Mouse (Mus musculus) liver, embryonic 12.5 days (tissue): ENCODE measurements around the gene Os9. TPM values are rescaled to one million over a fixed set of nuclear protein-coding genes. Genes with fewer than 3 reads are reported as not detected.
"Not testable (repeated sequence)": the region's sequence is repeated elsewhere in the genome, so short reads cannot be mapped to it uniquely, and the experiment has no call there.

Experiments used
- ATAC-seq: fragments of 200-750 bp; cut with Nextera tagmentation; 2 replicates; pipeline ENCODE4 v1.8.0; 2017; ENCODE audit warnings: moderate number of reproducible peaks, mild to moderate bottlenecking, moderate library complexity
- H3K27ac ChIP-seq: fragments of 300-500 bp; sonication (generic); 2 replicates; pipeline ENCODE4 v1.5.1; 2016; ENCODE audit warnings: mild to moderate bottlenecking
- H3K27me3 ChIP-seq: fragments of 300-500 bp; sonication (generic); replicated peaks from 2 replicates; pipeline ENCODE4 v1.6.1; 2016; ENCODE audit warnings: mild to moderate bottlenecking, moderate library complexity
- H3K36me3 ChIP-seq: fragments of 300-500 bp; sonication (generic); 2 replicates; pipeline ENCODE4 v1.6.1; 2016; ENCODE audit warnings: mild to moderate bottlenecking, moderate library complexity
- H3K4me1 ChIP-seq: fragments of 300-500 bp; sonication (generic); 2 replicates; pipeline ENCODE4 v1.6.1; 2016
- H3K4me2 ChIP-seq: fragments of 300-500 bp; sonication (generic); 2 replicates; pipeline ENCODE4 v1.6.1; 2016; ENCODE audit warnings: mild to moderate bottlenecking, moderate library complexity
- H3K4me3 ChIP-seq: fragments of 300-500 bp; sonication (generic); 2 replicates; pipeline ENCODE4 v1.5.1; 2016; ENCODE audit warnings: mild to moderate bottlenecking, moderate library complexity
- H3K9ac ChIP-seq: fragments of 300-500 bp; sonication (generic); 2 replicates; pipeline ENCODE4 v1.6.1; 2016; ENCODE audit warnings: mild to moderate bottlenecking, moderate library complexity
- H3K9me3 ChIP-seq: fragments of 300-500 bp; sonication (generic); replicated peaks from 2 replicates; pipeline ENCODE4 v1.6.1; 2016; ENCODE audit warnings: mild to moderate bottlenecking, moderate library complexity
- WGBS: fragments of 180-500 bp; shearing (Covaris S2); methylation state at CpG from one replicate; pipeline ENCODE4 v1.1.7; 2016; ENCODE audit not compliant: insufficient replicate concordance; 5-methylcytosine and 5-hydroxymethylcytosine counted together
- polyA plus RNA-seq: library from polyadenylated mRNA; unstranded; fragments of >200 nt; fragmentation: Nextera tagmentation; extraction: Ambion mirVana; gene quantifications from 2 replicates; pipeline ENCODE4 v1.2.1, GENCODE M21; 2016

Gene Os9
- 49.5 and 51.4 TPM in 2 replicates for polyA plus RNA-seq

DNA sequence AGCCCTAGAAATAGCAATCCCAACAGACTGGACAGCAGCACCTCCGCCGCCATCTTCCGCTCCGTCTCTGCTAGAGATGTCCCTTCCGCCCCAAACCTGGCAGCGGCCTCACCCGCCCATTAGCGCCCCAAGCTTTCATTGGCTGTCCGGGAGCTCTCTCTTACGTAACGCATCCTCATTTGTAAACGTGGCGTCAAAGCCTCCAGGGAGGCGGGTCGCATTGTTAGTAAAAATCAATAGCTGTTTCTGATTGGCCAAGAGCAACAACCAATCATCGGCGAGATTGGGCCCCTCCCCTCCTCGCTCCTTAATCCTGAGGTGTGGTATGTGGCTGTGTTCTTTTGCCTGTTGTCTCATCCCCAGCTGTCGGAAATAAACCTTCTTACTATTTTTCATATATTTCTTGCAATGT, at the start of gene Os9:
Gene Os9 (minus strand): TSS at position 66 of the 412 bp plus-strand sequence.
- Histone ChIP-seq H3K27me3 (no peaks in the 10 kb centered on the region), H3K36me3 (peaks cover 38% of the 10 kb centered on the region), H3K4me2 (peak within 1 kb of the TSS; percentile 89), H3K4me1 (peaks cover 52% of the 10 kb centered on the region), H3K9me3 (no peaks in the 10 kb centered on the region), H3K9ac (peak within 1 kb of the TSS; percentile 88), H3K27ac (peak within 1 kb of the TSS; percentile 89), H3K4me3 (peak within 1 kb of the TSS; percentile 93)
- WGBS: 0% methylated on average over 19 of the region's 19 CpGs
- ATAC-seq: peak; percentile 95

GRCm38 (mm10) chr10:127170002-127170401, 49.1 kb upstream of the Os9 start:
- peak overlapping the region; percentile 86 for H3K4me2 ChIP-seq
- peak overlapping the region; percentile 54 for H3K4me3 ChIP-seq
- no peaks in the 10 kb centered on the region; the same call in 1 of the 2 replicates for H3K36me3 ChIP-seq
- no peak for ATAC-seq
- no peak overlapping the region for H3K9ac ChIP-seq
- H3K4me1 ChIP-seq: peaks cover 51% of the 10 kb centered on the region
- WGBS: 5% methylated on average over 22 of the region's 22 CpGs
- H3K27ac ChIP-seq: no peak overlapping the region
- peaks cover 81% of the 10 kb centered on the region for H3K27me3 ChIP-seq
- no peaks in the 10 kb centered on the region for H3K9me3 ChIP-seq

DNA sequence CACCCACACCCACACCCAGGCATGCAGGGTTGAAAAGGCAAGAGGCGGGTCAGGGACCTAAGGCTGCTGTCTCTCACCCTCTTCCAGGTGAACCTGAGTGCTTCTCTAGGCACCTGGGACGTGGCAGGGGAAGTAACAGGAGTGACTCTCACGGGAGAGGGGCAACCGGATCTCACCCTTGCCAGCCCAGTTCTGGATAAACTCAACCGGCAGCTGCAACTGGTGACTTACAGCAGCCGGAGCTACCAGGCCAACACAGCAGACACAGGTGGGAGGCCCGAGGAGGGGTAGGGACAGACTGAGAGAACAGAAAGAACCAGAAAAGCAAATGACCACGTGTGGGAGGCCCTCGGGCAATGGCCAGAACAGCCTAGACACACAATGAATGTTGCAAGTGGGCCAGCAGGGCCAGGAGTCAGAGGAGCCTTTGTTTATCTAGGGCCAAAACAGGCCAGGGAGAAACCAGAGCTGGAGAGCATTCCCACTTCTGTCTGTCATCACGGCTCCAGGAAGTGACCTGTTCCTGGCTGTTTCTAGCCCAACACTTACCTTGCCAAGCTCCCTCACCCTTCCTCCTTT, 46.8 kb upstream of the Os9 start:
- WGBS: 54% methylated on average over 10 of the region's 10 CpGs
- no peak overlapping the region for H3K27ac ChIP-seq
- no peak overlapping the region for H3K4me3 ChIP-seq
- H3K9me3 ChIP-seq: no peaks in the 10 kb centered on the region
- ATAC-seq: no peak
- no peak overlapping the region for H3K9ac ChIP-seq
- H3K4me2 ChIP-seq: peak overlapping the region; percentile 100; the same call in 1 of the 2 replicates
- H3K4me1 ChIP-seq: peaks cover 60% of the 10 kb centered on the region
- H3K27me3 ChIP-seq: peaks cover 88% of the 10 kb centered on the region
- H3K36me3 ChIP-seq: no peaks in the 10 kb centered on the region; the same call in 1 of the 2 replicates

- Histone ChIP-seq H3K36me3 (no peaks in the 10 kb centered on the region; the same call in 1 of the 2 replicates), H3K4me1 (peaks cover 60% of the 10 kb centered on the region), H3K4me3 (peak overlapping the region; percentile 66), H3K4me2 (peak overlapping the region; percentile 100), H3K9me3 (no peaks in the 10 kb centered on the region), H3K27me3 (peaks cover 91% of the 10 kb centered on the region), H3K27ac (no peak overlapping the region), H3K9ac (no peak overlapping the region)
- 16% methylated on average over 15 of the region's 15 CpGs for WGBS
- no peak for ATAC-seq
Measured at GRCm38 (mm10) chr10:127166771-127167613, 46.1 kb upstream of the Os9 start.

DNA sequence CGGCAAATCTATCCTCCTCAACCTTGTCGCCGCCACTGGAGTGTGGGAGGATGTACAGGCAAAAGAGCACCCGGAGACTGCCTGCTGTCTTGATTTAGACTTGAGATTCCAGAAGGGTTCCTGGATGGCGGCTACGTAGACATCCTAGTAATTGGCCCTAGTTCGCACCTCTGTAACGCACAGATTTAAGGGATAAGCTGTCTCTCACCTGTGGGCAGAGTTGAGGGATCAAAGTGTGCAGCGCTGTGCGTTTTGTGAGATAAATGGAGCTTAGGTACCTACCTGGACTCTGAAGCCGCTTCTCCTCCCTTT, 45.4 kb upstream of the Os9 start:
- ATAC-seq: no peak
- H3K36me3 ChIP-seq: no peaks in the 10 kb centered on the region
- H3K4me3 ChIP-seq: peak overlapping the region; percentile 66
- H3K27ac ChIP-seq: peak overlapping the region; percentile 73; the same call in 1 of the 2 replicates
- peaks cover 60% of the 10 kb centered on the region for H3K4me1 ChIP-seq
- H3K9ac ChIP-seq: peak overlapping the region; percentile 82
- H3K9me3 ChIP-seq: no peaks in the 10 kb centered on the region
- 5% methylated on average over 11 of the region's 11 CpGs for WGBS
- peak overlapping the region; percentile 100 for H3K4me2 ChIP-seq
- peaks cover 84% of the 10 kb centered on the region for H3K27me3 ChIP-seq

GRCm38 (mm10) chr10:127165654-127166403, 44.9 kb upstream of the Os9 start:
- Histone ChIP-seq H3K27ac (peak overlapping the region; percentile 73), H3K9ac (peak overlapping the region; percentile 82), H3K27me3 (peaks cover 81% of the 10 kb centered on the region), H3K36me3 (no peaks in the 10 kb centered on the region), H3K4me2 (peak overlapping the region; percentile 100), H3K4me1 (peaks cover 55% of the 10 kb centered on the region), H3K9me3 (no peaks in the 10 kb centered on the region), H3K4me3 (peak overlapping the region; percentile 66)
- peak; percentile 69 for ATAC-seq
- WGBS: under 1% methylated on average over 53 of the region's 56 CpGs

DNA sequence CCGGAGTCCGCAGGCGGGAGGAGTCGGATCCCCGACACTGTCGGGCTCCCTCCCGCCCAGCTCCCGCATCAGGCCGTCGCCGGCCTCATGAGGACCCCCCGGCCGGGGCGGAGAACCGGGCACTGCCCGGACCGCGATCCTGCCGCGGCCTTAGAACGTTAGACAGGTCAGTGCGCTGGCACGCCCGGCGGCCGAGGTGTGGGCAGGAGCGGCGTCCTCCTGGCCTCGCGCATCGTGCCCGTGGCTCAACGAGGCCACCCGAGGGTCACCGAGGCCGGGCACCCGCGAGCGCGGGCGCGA, 44.4 kb upstream of the Os9 start:
- Histone ChIP-seq H3K4me2 (peak overlapping the region; percentile 100), H3K9me3 (no peaks in the 10 kb centered on the region), H3K27me3 (peaks cover 76% of the 10 kb centered on the region), H3K9ac (peak overlapping the region; percentile 82), H3K27ac (peak overlapping the region; percentile 73), H3K4me3 (peak overlapping the region; percentile 66), H3K4me1 (peaks cover 50% of the 10 kb centered on the region), H3K36me3 (no peaks in the 10 kb centered on the region)
- WGBS: under 1% methylated on average over 42 of the region's 42 CpGs
- peak; percentile 43 for ATAC-seq

DNA sequence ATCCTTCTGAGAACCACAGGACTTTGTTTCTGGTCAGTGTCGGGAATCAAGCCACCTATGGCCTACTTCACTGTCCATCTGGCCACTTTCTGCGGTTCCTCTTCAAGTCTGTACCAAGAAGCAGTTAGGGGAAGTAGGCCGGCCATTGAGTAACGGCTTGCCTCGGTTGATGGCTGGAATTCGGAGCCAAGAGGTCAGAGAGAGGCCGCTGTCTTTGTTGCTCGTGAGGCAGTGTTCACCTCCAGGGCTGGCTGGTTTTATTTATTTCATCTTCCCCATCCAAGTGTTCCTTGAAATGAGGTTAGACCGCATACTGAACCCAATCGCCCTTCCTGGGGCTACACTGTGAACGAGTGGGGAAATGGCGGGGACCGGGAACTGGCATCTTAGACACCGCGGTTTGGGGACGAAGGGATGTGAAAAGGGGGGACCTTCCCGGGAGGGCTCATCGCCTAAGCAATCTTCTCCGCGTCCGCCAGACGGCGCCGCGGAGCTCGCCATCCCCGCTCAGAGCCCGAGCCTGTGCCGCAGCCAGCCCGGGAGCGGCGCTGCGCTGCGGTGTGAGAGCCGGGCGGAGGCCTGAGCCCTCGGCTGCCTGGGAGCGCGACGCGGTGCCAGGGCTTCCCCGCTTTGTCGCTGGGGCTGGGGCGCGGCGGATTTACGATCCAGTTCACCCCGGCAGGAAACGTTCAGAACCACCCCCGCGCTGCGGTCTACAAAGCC, 43.9 kb upstream of the Os9 start, which contains the start of gene B4galnt1:
Gene B4galnt1 (plus strand): TSS at position 595 of the 723 bp plus-strand sequence.
- Histone ChIP-seq H3K4me2 (peak within 1 kb of the TSS; percentile 100), H3K27ac (peak within 1 kb of the TSS; percentile 73), H3K9me3 (no peaks in the 10 kb centered on the region), H3K4me3 (peak within 1 kb of the TSS; percentile 66), H3K27me3 (peaks cover 71% of the 10 kb centered on the region), H3K4me1 (peaks cover 45% of the 10 kb centered on the region), H3K9ac (peak within 1 kb of the TSS; percentile 82), H3K36me3 (no peaks in the 10 kb centered on the region)
- peak; percentile 82 for ATAC-seq
- 2% methylated on average over 52 of the region's 52 CpGs for WGBS

DNA sequence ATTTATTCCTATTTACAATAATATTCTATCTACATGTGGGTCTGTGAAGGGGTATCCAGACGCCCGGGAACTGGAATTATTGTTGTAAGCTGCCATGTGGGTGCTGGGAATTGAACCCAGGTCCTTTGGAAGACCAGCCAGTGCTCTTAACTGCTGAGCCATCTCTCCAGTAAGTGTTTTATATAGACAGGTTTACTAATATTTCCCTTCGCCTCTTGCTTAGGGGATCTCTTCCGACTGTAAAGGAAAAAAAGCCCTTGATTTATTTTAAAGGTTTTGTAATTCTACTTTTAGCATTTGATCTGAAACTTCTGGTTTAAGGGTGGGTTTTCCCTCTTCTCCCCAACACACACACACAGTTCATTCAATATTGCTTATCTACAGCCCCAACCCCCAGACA, 43.3 kb upstream of the Os9 start:
- no peak overlapping the region for H3K27ac ChIP-seq
- ATAC-seq: no peak
- WGBS: 84% methylated on average over 4 of the region's 4 CpGs
- H3K27me3 ChIP-seq: peaks cover 65% of the 10 kb centered on the region
- H3K9ac ChIP-seq: 0 out of 2 replicates have a peak overlapping the region, but pooled peaks have one; percentile 82
- no peaks in the 10 kb centered on the region for H3K9me3 ChIP-seq
- no peaks in the 10 kb centered on the region for H3K36me3 ChIP-seq
- peaks cover 39% of the 10 kb centered on the region for H3K4me1 ChIP-seq
- no peak overlapping the region for H3K4me3 ChIP-seq
- peak overlapping the region; percentile 100 for H3K4me2 ChIP-seq

- not testable (repeated sequence) for H3K36me3 ChIP-seq, ATAC-seq, H3K4me3 ChIP-seq, H3K9ac ChIP-seq, H3K4me2 ChIP-seq, H3K9me3 ChIP-seq, H3K27ac ChIP-seq
- H3K27me3 ChIP-seq: peaks cover 53% of the 10 kb centered on the region
- WGBS: 30% methylated on average over 7 of the region's 7 CpGs
- H3K4me1 ChIP-seq: peaks cover 43% of the 10 kb centered on the region
Measured at GRCm38 (mm10) chr10:127162771-127163261, 41.9 kb upstream of the Os9 start.

DNA sequence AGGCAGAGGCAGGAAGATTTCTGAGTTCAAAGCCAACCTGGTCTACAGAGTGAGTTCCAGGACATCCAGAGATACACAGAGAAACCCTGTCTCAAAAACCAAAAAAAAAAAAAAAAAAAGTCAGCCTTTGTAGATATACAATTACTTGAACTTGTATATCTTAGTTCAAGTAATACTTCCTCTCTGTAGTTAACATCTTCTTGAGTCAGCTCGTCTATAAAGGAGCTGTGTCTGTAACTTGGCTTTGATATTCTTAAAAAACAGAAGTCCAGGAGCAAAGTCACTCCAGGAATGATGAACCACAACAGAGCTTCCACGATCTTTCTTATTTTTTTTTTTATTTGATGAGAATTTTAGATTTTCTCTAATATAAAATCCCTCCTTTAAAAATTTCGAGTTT, 39.8 kb upstream of the Os9 start:
- 44% methylated on average over 3 of the region's 3 CpGs for WGBS
- H3K36me3 ChIP-seq: no peaks in the 10 kb centered on the region
- H3K27me3 ChIP-seq: peaks cover 32% of the 10 kb centered on the region
- no peak for ATAC-seq
- no peaks in the 10 kb centered on the region for H3K9me3 ChIP-seq
- H3K4me3 ChIP-seq: no peak overlapping the region
- H3K4me1 ChIP-seq: peaks cover 22% of the 10 kb centered on the region
- H3K4me2 ChIP-seq: no peak overlapping the region
- no peak overlapping the region for H3K9ac ChIP-seq
- no peak overlapping the region for H3K27ac ChIP-seq
